Mouse (Mus musculus) spleen, adult 12 weeks (tissue): Measurements from ENCODE around the gene Ipo11.
"Not testable (repeated sequence)": the region's sequence is repeated elsewhere in the genome, so short reads cannot be mapped to it uniquely, and the experiment has no call there.

Experiments
- DNase-seq: peaks from one replicate; pipeline ENCODE4 v3.0.0; 2022; ENCODE audit warnings: low spot score

Gene Ipo11

DNA sequence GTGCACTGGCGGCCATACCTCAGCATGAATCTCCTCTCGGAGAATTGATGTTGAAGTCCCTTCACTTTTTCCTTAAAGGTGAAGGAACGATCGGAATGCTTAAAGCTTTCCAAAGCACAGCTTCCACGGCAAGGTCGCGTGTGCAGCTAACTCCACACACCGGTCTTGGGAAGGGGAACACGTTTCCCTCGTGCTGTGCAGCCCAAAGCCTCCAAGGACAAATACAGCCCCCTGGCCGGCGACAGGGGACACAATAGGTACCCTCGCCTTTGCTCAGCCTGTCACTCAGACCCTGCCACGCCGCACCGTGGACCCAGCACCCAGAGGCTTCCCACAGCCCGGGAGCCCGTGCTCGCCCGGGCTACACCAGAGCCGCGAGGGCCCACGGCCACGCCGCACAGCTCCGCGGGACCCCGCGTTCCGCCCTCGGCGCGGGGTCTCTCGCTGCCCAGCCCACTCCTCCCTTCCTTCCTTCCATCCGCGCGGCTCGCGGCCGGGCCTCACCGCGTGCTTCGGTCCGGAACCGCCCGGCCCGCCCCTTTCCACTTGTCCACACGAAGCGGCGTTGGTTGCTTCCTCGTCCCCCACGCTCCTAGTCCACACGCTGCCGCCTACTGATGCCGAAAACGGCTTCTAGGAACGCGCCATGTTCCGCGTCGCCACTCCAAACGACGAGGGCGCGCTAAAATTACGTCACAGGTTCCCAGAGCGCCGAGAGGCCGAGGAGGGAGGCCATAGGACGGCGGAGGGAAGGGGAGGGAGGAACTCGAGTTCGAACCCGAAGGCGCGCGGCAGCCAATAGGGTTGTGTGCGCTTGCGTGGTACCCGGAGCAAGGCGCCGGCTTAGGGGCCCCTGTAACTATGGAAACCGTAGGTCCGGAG lies at the start of gene Ipo11:
Gene Ipo11, minus strand, starts transcription at position 703 of the 882 bp plus-strand sequence.
- DNase-seq: peak; percentile 74

DNA sequence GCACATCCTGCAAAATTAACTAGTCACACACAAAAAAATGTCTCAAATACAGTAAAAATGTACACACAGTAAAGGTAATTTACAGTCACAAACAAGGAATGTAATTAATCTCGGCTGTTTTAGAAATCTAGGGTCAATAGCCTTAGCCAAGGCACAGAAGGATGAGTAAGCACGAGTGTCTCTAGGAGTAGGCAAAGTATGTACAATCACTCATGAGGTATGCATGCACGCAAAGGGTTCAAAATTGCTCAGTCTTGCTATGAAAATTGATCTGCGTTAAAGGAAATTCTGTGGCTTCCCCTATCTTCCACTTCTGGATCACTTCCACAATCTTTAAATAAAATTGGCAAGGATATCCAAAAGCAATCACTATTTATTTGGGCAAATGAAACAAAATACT lies 24.7 kb upstream of the Ipo11 start:
- no peak for DNase-seq

DNA sequence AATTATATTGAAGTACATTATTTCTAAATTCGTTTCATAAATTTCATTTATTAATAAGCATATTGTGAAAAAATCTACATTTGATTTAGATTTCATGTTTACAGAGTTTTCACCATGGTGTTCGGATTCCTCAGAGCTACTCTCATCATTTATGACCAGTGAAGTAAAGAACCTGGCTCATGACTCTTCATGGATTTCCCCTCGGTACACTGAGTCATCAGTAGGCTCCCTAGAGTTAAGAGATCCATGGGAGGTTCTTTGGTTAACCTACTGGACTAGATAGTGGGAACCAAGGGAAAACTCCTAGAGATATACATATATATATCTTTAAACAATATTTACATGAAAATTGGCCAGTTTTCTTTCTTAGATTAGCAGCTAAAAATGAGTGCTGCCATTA lies 23.8 kb upstream of the Ipo11 start:
- DNase-seq: no peak

DNA sequence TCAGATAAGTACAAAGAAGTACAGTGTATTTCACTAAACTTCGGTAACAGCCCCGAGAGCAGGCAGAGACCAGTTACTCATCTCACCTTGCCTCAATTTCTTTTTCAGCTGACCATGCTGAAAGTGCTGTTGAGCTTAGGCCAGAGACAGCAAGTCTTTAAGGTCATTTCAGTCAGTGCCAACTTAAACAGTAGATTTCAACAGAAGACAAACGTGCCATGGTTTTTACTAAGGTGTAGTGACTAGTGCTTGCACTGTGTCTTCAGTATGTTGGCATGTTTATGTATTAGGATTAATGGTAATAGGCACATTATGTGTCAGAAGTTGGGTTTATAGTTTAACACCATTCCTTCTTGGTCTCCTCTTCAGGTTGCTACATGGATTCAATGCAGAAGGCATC lies 21.5 kb upstream of the Ipo11 start:
- DNase-seq: no peak

DNA sequence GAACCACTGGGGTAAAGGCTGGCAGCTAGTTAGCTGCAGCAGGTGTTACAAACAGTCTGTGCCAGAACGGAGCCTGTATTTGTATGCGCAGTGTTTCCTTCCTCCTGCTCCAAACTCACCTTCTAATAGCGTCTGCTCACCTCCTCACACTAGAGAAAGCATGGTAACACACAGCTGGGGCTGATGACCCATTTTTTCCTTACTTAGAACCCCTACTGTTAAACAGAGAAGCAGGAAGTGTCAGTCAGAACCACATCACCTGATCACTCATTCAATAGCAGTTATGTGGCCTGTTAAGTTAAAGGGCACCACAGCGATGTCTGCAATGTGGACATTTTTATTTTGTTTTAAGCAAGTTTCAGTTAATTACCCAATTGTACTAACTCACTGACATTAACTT lies 20.8 kb upstream of the Ipo11 start:
- no peak for DNase-seq

DNA sequence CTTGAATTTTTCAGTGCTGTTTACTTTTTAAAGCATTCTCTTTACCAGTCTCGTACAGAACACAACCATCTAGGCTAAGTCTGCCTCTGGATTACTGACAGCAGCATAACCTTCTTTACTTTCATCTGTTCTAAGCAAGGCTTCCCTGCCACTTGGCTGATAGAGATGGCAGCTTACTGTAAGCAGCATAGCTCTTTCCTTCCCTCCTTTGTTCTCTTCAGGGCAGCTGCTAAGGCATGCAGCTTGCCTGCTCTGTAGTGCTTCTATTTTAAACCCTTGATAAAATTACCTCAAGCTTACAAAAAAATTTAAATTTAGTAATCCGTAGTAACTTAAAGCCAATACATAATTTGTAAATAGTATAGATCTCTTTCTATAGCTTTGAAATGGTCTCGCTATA lies 18.1 kb upstream of the Ipo11 start:
- no peak for DNase-seq

DNA sequence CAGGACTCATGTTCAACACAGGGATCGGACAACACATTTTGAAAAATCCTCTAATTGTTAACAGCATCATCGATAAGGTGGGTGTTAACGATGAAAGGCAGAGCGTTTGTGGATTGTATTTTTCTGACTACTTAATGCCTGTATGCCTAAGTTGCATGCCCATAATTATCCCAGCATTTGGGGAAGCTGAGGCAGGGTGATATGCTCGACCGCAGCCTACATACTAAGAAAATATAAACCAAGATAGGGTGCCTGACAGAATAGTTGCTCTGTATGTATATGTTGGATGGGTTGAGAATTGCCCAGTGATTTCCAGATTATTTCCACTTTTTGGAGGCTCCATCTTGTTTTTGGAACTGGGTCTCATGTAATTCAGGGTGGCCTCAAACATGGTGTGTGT lies 10.8 kb upstream of the Ipo11 start:
- no peak for DNase-seq

DNA sequence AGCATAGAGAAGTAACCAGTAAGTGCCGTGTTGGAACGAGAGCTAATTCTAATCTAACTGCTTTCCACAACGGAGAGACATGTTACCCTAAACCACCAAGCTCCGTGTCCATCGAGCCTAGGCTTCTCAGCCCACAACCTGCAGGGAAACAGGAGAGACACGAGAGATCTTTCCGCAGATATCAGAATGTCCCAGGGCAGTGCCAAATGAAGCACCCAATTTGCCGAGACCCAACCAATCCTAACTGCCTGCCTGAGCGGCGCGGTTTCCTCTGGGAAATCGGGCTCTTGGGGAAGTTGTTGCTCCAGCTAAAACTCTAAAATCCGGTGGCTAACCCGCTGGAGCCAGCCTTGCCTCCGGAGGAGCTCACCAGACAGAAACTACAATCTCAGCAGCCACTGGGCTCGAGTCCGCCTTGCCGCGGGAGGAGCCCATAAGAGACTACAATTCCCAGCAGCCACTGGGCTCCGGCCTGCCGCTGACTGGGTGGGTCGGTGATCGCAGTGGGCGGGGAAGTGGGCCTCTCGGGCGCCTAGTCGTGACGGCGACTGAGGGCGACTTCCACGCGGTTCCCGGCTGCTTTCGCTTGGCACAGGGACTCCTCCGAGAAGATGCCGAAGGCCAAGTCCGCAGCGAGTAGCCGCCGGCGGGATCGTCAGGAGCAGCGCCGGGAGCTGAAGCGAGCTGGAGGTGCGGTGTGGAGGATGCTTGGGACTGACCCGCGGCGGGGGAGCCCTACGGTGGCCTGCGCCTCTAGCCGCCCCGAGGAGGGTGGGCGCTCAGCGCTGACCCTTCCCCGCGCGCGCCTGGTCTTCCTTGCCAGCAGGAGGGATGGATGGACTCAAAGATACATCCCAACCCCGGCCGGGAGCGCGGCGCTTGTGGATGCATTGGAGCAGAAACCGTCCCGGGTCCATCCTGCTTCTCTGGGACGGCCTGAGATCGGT lies 10.1 kb upstream of the Ipo11 start, which contains the start of gene Dimt1:
Gene Dimt1, plus strand, starts transcription at position 534 of the 947 bp plus-strand sequence.
- peak; percentile 88 for DNase-seq

DNA sequence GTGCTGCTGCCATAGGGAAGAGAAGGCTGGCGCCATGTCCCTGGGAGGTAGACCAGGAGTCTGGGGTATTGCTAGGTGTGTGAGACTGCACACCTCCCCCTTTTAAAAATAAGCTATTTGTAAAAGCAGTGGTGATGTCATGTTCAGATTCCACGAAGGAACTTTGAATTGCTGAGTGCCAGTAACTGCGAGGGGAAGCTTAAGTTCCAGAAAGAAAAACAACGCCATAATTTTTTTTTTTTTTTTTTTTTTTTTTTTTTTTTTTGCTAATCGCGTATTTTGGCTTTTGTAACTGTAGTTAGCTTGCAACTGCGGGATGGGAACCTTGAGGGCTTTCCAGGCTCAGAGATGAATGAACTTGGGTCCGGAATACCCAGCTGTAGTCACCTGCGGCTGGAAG lies 8.8 kb upstream of the Ipo11 start:
- DNase-seq: no peak

DNA sequence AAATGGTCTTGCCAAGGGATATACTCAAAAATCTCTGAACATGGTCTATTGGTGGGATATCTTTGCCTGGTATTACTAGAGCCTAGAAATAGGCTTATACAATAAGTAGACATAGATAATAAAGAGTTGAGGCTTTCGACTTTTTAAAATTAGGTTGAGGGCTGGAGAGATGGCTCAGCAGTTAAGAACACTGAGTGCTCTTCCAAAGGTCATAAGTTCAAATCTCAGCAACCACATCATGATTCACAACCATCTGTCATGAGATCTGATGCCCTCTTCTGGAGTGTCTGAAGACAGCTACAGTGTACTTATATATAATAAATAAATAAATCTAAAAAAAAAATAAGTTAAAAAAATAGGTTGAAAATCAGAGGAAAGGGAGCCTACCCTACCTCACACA lies 6.0 kb upstream of the Ipo11 start:
- DNase-seq: no peak

DNA sequence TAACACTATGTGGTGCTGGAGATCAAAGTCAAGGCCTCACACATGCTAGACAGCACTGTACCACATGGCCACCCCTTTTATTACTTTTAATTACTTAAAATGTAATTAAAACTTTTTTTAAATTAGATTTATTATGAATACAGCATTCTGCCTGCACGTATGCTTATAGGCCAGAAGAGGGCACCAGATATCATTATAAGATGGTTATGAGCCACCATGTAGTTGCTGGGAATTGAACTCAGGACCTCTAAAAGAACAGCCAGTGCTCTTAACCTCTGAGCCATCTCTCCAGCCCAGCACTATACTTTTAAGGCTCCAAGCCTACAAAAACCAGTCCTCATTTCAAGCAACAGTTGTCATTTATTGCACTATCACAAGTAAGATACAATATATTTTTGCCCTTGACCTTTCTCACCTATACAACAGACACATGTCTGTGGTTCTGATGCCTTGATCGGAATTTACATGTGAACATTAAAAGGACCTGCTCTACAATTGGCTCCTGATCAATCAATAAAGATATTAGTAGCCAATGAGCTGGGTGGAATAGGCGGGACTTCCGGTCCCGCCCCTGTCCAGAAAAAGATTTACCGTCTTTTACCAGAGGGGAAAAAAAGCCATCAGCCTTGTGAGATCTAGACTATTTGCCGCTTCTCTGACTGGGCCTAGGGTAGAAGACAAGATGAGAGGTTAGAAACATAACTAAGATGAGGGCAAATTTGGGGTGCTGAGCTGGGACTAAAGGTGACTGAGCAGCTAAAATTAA lies 4.6 kb upstream of the Ipo11 start:
- no peak for DNase-seq

DNA sequence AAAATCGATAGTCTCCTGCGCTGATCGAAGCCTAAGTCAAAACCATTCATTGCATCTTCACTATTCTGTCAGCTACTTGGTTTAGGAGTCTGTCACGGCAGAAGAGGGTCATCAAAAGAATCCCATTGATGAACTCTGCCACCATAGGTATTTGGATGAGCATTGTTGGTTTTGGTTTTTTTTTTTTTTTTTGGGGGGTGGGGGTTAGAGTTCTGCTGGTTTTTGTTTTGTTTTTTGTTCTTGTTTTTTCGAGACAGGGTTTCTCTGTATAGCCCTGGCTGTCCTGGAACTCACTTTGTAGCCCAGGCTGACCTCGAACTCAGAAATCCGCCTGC lies 347 bp upstream of the Ipo11 start:
- DNase-seq: no peak

DNA sequence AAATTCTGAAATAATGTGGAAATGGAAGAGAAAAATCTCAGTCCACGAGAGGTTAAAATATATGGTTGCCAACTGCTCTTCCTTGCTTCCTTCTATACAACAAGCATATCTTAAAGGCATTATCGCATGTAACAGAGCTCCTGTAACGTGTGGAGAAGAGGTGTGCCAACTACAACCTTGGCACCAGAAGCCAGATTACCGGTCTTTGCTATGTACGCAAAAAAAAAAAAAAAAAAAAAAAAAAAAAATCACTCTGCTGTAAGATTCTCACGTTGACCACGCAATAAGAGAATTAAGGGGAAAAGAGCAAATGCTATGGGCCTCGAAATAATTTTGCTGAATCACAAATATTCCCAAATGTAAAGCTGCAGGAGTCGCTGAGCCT lies 895 bp downstream of the Ipo11 start:
- DNase-seq: no peak

DNA sequence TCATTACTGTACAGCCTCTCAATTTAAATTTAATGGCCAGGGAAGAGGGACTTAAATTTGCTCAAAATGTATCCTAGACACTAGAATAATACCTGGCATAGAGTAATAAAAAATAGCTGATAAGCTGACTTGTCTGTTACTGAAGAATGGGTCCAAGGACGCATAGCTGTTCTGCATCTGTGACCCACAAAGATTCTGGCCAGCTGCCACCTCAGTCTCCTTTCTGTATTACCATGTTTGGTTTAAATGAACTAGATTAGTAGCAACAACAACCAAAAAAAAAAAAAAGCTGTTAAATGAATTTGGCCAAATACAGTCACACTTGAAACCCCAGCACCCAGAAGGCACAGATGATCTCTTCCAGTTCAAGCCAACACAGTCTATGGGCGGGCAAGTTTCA lies 7.6 kb downstream of the Ipo11 start:
- no peak for DNase-seq

DNA sequence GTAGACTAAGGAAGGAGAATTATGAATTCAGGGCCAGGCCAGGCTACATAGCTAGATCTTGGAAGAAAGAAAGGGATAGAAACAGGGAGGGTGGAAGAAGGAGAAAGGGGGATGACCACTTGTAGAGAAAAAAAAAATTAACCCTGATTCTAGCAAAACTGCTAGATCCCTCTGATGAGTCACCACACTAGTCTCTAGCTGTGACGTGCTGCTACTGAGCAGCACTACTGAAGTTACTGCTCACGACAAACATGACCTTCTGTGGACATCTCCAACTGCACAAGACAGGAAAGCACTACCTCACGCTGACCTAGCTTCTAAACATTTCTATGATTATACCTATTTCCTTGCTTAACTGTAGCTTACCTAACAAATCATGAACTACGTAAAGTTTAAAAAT lies 8.5 kb downstream of the Ipo11 start:
- no peak for DNase-seq

DNA sequence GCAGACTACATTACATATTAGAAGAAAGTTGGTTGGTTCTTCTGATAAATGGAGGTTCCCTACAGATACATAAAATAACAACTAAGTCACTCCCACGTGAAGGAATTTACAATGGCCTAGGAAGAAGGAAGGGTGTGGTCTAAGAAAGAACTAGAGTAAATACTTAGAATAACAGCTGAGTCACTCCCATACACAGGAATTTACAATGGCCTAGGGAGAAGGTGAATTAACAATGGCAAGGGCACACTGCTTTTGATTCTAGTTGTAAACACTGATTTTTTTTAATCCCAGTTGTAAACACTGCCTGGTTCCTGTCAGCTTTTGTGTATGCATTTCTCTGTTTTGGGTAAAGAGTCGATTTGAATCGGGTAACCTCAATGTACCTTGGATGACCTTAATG lies 10.8 kb downstream of the Ipo11 start:
- DNase-seq: not testable (repeated sequence)

DNA sequence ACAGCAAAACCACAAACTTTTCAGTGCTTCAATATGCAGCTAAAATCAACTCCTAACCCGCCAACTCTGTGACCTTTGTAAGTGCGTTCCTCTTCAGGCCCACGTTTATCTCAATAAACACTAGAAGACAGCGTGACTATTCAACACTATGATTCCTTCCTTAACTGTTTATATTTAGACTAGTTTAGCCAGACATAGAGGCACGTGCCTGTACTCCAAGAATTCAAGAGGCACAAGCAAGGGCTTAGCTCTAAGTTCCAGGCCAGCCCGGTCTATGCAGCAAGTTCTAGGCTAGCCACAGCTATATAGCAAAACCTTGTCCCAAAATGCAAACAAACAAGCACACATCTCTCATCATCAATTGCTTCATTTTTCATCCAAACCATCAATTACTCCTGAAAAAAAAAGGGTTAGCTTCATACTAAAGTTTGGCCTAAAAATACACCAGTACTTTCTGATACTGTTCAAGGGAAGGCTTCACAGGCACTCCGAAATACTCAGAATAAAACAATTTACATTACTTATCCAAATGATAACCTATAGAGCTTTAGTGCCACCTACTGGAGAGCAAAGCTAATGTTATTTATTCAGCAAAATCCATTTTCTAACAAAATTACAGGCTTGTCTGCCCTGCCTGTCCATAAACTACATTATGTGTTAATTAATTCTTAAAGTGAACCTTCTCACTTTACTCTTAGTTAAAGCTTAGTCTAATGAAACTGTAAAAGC lies 18.3 kb downstream of the Ipo11 start:
- no peak for DNase-seq

DNA sequence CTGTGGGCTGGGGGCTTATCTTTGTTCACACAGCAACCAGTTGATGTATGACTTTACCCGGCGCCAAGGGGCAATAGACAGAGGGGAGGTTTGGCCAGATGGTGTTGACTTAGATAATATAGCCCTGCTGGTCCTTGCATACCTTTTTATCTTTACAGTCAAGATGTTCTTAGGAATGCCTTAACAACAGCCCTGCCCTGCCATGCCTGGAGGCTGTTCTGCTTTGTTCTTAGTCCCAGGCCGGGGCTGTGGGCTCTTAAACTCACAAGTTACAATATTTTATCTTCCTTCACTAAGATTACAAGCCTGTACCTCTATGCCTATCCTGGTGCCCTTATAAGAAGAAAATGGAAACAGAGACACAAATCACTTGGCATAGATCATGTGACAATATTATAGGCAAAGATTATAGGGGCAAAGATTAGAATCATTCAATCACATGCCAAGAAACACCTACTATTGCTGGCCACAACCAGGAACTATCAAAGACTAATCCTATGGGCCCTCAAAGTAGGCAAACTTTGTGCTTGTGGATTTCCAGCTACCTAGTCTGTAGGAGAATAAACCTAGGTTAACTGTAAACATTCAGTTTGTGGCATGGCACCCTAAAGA lies 23.5 kb downstream of the Ipo11 start:
- no peak for DNase-seq

DNA sequence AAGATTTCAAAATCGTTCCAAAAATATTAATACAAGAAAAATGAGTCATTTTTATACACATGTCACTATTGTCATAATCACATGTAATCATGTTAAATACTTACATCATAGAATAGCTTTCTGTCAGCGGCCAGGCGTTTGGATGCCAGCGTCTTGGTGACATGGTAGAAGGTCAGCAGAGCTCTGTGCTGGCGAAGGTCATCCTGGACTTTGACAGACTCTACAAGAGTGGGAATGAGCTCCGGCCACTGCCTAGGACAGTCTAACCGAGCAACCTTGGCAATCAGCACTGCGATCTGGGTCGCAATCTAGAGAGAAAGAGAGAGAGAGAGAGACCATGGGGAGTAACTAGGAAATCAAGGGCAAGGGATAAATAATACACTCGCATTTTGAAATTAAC lies 26.7 kb downstream of the Ipo11 start:
- no peak for DNase-seq

DNA sequence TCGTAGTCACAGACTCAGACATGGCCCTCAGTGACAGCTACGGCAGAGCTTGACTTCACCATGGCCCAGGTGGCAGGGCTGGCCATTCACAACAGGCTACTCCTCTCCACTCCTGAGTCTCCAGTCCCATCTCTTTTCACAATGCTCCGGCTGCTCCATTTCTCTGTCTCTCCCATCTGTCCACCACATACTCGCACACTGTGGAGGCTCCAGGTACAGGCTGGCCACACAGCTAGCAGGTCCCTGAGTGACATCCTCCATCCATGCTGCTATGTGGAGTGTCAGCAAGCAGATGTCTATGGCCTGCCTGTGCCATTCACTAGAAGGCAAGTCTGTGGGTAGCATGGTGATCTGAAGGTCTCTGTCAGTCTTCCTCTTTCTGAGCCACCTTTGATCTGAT lies 29.5 kb downstream of the Ipo11 start:
- no peak for DNase-seq

DNA sequence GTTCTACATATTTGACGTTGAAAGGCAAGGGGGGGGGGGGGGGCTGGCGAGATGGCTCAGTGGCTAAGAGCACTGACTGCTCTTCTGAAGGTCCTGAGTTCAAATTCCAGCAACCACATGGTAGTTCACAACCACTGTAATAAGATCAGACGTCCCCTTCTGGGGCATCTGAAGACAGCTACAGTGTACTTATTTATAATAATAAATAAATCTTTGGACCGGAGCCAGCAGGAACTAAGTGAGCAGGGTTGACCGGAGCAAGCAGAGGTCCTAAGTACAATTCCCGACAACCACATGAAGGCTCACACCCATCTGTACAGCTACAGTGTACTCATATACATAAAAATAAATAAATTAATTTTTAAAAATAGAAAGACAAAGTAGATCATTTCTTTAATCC lies 31.6 kb downstream of the Ipo11 start:
- DNase-seq: not testable (repeated sequence)
